Mouse (Mus musculus) ovary, postnatal 36 days (tissue): Measurements from ENCODE around the gene Dnm3.

Source experiments
- DNase-seq: peaks from one replicate; pipeline ENCODE4 v3.0.0; 2022; ENCODE audit warnings: low spot score, mixed read lengths

The Dnm3 gene

GRCm38 (mm10) chr1:161951009-161951779, 526.6 kb downstream of the Dnm3 start:
- no peak for DNase-seq

GRCm38 (mm10) chr1:161942082-161942481, 535.8 kb downstream of the Dnm3 start:
- DNase-seq = no peak
